Mouse (Mus musculus) heart, embryonic 12.5 days (tissue): ENCODE data around the gene Cpsf4l. TPM values are rescaled to one million over a fixed set of nuclear protein-coding genes. Genes with fewer than 3 reads are reported as not detected.
A peak's percentile ranks its signal among the peaks of the same experiment; 100 is the strongest.

Experiments
- ATAC-seq: fragments of 200-750 bp; cut with Nextera tagmentation; 2 replicates; pipeline ENCODE4 v1.8.0; 2017; ENCODE audit warnings: moderate TSS enrichment, moderate library complexity; ENCODE audit not compliant: insufficient number of reproducible peaks, low FRiP score
- H3K27ac ChIP-seq: fragments of 300-500 bp; sonication (generic); 2 replicates; pipeline ENCODE4 v1.5.1; 2016; ENCODE audit warnings: mild to moderate bottlenecking, moderate library complexity; ENCODE audit not compliant: poor library complexity, severe bottlenecking
- H3K27me3 ChIP-seq: fragments of 300-500 bp; sonication (generic); replicated peaks from 2 replicates; pipeline ENCODE4 v1.6.1; 2016; ENCODE audit warnings: mild to moderate bottlenecking, moderate library complexity
- H3K36me3 ChIP-seq: fragments of 300-500 bp; sonication (generic); 2 replicates; pipeline ENCODE4 v1.6.1; 2016; ENCODE audit warnings: mild to moderate bottlenecking, moderate library complexity
- H3K4me1 ChIP-seq: fragments of 300-500 bp; sonication (generic); replicated peaks from 2 replicates; pipeline ENCODE4 v1.6.1; 2016; ENCODE audit warnings: mild to moderate bottlenecking
- H3K4me2 ChIP-seq: fragments of 300-500 bp; sonication (generic); 2 replicates; pipeline ENCODE4 v1.6.1; 2016; ENCODE audit warnings: mild to moderate bottlenecking, moderate library complexity
- H3K4me3 ChIP-seq: fragments of 300-500 bp; sonication (generic); 2 replicates; pipeline ENCODE4 v1.5.1; 2016; ENCODE audit warnings: mild to moderate bottlenecking
- H3K9ac ChIP-seq: fragments of 300-500 bp; sonication (generic); 2 replicates; pipeline ENCODE4 v1.6.1; 2016; ENCODE audit warnings: mild to moderate bottlenecking, moderate library complexity
- H3K9me3 ChIP-seq: fragments of 300-500 bp; sonication (generic); replicated peaks from 2 replicates; pipeline ENCODE4 v1.6.1; 2016; ENCODE audit warnings: mild to moderate bottlenecking, moderate library complexity
- WGBS: fragments of 180-500 bp; shearing (Covaris S2); methylation state at CpG from one replicate; pipeline ENCODE4 v1.1.7; 2016; 5-methylcytosine and 5-hydroxymethylcytosine counted together
- polyA plus RNA-seq: library from polyadenylated mRNA; unstranded; fragments of >200 nt; fragmentation: Nextera tagmentation; extraction: Ambion mirVana; gene quantifications from 2 replicates; pipeline ENCODE4 v1.2.1, GENCODE M21; 2016

Gene Cpsf4l
- polyA plus RNA-seq, 1 experiment from 2014 or later, result not detected

- H3K27me3 ChIP-seq, result no peaks in the 10 kb centered on the region
- no peak overlapping the region for H3K9ac ChIP-seq
- peaks cover 13% of the 10 kb centered on the region for H3K4me1 ChIP-seq
- no peak for ATAC-seq
- peaks cover 59% of the 10 kb centered on the region for H3K36me3 ChIP-seq
- 87% methylated on average over 6 of the region's 6 CpGs for WGBS
- no peak overlapping the region for H3K4me2 ChIP-seq
- H3K9me3 ChIP-seq, result no peaks in the 10 kb centered on the region
- H3K4me3 ChIP-seq, result no peak overlapping the region
- no peak overlapping the region for H3K27ac ChIP-seq
Measured at GRCm38 (mm10) chr11:113652516-113652915, 57.3 kb downstream of the Cpsf4l start.

GRCm38 (mm10) chr11:113651907-113652273 is 57.9 kb downstream of the Cpsf4l start:
- no peaks in the 10 kb centered on the region for H3K9me3 ChIP-seq
- 43% methylated on average over 8 of the region's 8 CpGs for whole genome bisulfite sequencing
- H3K27me3 ChIP-seq, result no peaks in the 10 kb centered on the region
- ATAC-seq, result no peak
- H3K36me3 ChIP-seq, result peaks cover 52% of the 10 kb centered on the region
- no peak overlapping the region for H3K4me2 ChIP-seq
- no peak overlapping the region for H3K9ac ChIP-seq
- H3K4me3 ChIP-seq, result no peak overlapping the region
- H3K4me1 ChIP-seq, result peaks cover 13% of the 10 kb centered on the region
- H3K27ac ChIP-seq, result no peak overlapping the region

GRCm38 (mm10) chr11:113651206-113651906 is 58.5 kb downstream of the Cpsf4l start:
- peaks cover 47% of the 10 kb centered on the region for H3K36me3 ChIP-seq
- no peaks in the 10 kb centered on the region for H3K27me3 ChIP-seq
- no peak overlapping the region for H3K9ac ChIP-seq
- H3K9me3 ChIP-seq, result no peaks in the 10 kb centered on the region
- H3K4me2 ChIP-seq, result peak overlapping the region; percentile 27
- H3K4me1 ChIP-seq, result peaks cover 13% of the 10 kb centered on the region
- 66% methylated on average over 22 of the region's 22 CpGs for WGBS
- ATAC-seq, result no peak
- H3K27ac ChIP-seq, result no peak overlapping the region
- H3K4me3 ChIP-seq, result no peak overlapping the region

- peak within 1 kb of the TSS; percentile 79 for H3K4me2 ChIP-seq
- peaks cover 29% of the 10 kb centered on the region for H3K36me3 ChIP-seq
- H3K4me1 ChIP-seq, result peaks cover 13% of the 10 kb centered on the region
- peak; percentile 82 for ATAC-seq
- H3K27ac ChIP-seq, result peak within 1 kb of the TSS; percentile 78
- peak within 1 kb of the TSS; percentile 93 for H3K4me3 ChIP-seq
- H3K9ac ChIP-seq, result peak within 1 kb of the TSS; percentile 98
- H3K9me3 ChIP-seq, result 0 out of 2 replicates have a peak, but pooled peaks cover 3% of the 10 kb centered on the region
- under 1% methylated on average over 91 of the region's 91 CpGs for WGBS
- no peaks in the 10 kb centered on the region for H3K27me3 ChIP-seq
Measured at GRCm38 (mm10) chr11:113649353-113650210, 60.2 kb downstream of the Cpsf4l start, which contains the start of gene Slc39a11. Gene Slc39a11 (minus strand): TSS chr11:113650079.

GRCm38 (mm10) chr11:113648690-113649352 is 61.0 kb downstream of the Cpsf4l start, which contains the start of gene Cog1:
Gene Cog1 (plus strand): TSS chr11:113649169.
- Histone ChIP-seq H3K36me3 (peaks cover 22% of the 10 kb centered on the region), H3K27me3 (no peaks in the 10 kb centered on the region), H3K4me2 (peak within 1 kb of the TSS; percentile 79), H3K27ac (peak within 1 kb of the TSS; percentile 78), H3K4me1 (peaks cover 13% of the 10 kb centered on the region), H3K9me3 (0 out of 2 replicates have a peak, but pooled peaks cover 3% of the 10 kb centered on the region), H3K4me3 (peak within 1 kb of the TSS; percentile 93), H3K9ac (peak within 1 kb of the TSS; percentile 98)
- ATAC-seq, result no peak
- whole genome bisulfite sequencing, result 35% methylated on average over 26 of the region's 26 CpGs

Other genes with a start within 250 kb of the Cpsf4l start
- 0.19 and 0.42 TPM in 2 replicates for gene Sstr2, start 90.7 kb downstream of the Cpsf4l start, polyA plus RNA-seq
- gene Cog1, start 60.8 kb downstream of the Cpsf4l start, polyA plus RNA-seq, result 20.9 and 21.7 TPM in 2 replicates
- 19.0 and 22.4 TPM in 2 replicates for gene Slc39a11, start 59.9 kb downstream of the Cpsf4l start, polyA plus RNA-seq
- gene Fam104a, start 25.9 kb downstream of the Cpsf4l start, polyA plus RNA-seq, result 53.0 and 53.3 TPM in 2 replicates
- 19.0 and 20.7 TPM in 2 replicates for gene D11Wsu47e, start 25.6 kb downstream of the Cpsf4l start, polyA plus RNA-seq
- 23.2 and 24.3 TPM in 2 replicates for gene Cdc42ep4, start 41.9 kb upstream of the Cpsf4l start, polyA plus RNA-seq